Mouse (Mus musculus) midbrain, postnatal 0 days (tissue): ENCODE measurements at regions not wholly inside any gene's neighbourhood (a gene's known extent, or its start where the extent isn't known, plus 50 kb on each side); places are given as distances from the start of the nearest gene placed in this dataset.

Source experiments
- ATAC-seq: fragments of 200-750 bp; cut with Nextera tagmentation; 2 replicates; pipeline ENCODE4 v1.8.0; 2017; ENCODE audit warnings: moderate number of reproducible peaks, mild to moderate bottlenecking, moderate TSS enrichment, moderate library complexity; ENCODE audit not compliant: low FRiP score
- DNase-seq: peaks from one replicate; pipeline ENCODE4 v3.0.0-alpha.2; 2015; ENCODE audit warnings: low spot score
- H3K27ac ChIP-seq: fragments of 300-500 bp; sonication (generic); 2 replicates; pipeline ENCODE4 v1.5.1; 2014; ENCODE audit warnings: low read depth, mild to moderate bottlenecking, low read length, mixed read lengths
- H3K27me3 ChIP-seq: fragments of 300-500 bp; sonication (generic); 2 replicates; pipeline ENCODE4 v1.6.1; 2014; ENCODE audit warnings: low read length, control low read depth, mixed read lengths; ENCODE audit not compliant: insufficient read depth
- H3K36me3 ChIP-seq: fragments of 300-500 bp; sonication (generic); 2 replicates; pipeline ENCODE4 v1.6.1; 2014; ENCODE audit warnings: low read length, control low read depth, mixed read lengths; ENCODE audit not compliant: insufficient read depth
- H3K4me1 ChIP-seq: fragments of 300-500 bp; sonication (generic); 2 replicates; pipeline ENCODE4 v1.6.1; 2014; ENCODE audit warnings: mild to moderate bottlenecking, control low read depth, antibody characterized with exemption, low read length, mixed read lengths; ENCODE audit not compliant: insufficient read depth
- H3K4me2 ChIP-seq: fragments of 300-500 bp; sonication (generic); 2 replicates; pipeline ENCODE4 v1.6.1; 2014; ENCODE audit warnings: low read depth, mild to moderate bottlenecking, low read length, mixed read lengths; ENCODE audit not compliant: poor library complexity, severe bottlenecking
- H3K4me3 ChIP-seq: fragments of 300-500 bp; sonication (generic); 2 replicates; pipeline ENCODE4 v1.5.1; 2014; ENCODE audit warnings: low read depth, mild to moderate bottlenecking, low read length, moderate library complexity
- H3K9ac ChIP-seq: fragments of 300-500 bp; sonication (generic); replicated peaks from 2 replicates; pipeline ENCODE4 v1.6.1; 2014; ENCODE audit warnings: mild to moderate bottlenecking, low read length, moderate library complexity, mixed read lengths; ENCODE audit not compliant: poor library complexity, severe bottlenecking
- H3K9me3 ChIP-seq: fragments of 300-500 bp; sonication (generic); 2 replicates; pipeline ENCODE4 v1.6.1; 2016; ENCODE audit warnings: low read length, control low read depth
- CTCF ChIP-seq: IDR thresholded peaks from 2 replicates; pipeline ENCODE4 v1.5.1; 2016; ENCODE audit warnings: antibody characterized with exemption, mild to moderate bottlenecking
- WGBS: fragments of 180-500 bp; shearing (Covaris S2); extraction: QIAGEN DNeasy Blood & Tissue Kit; methylation state at CpG from one replicate; pipeline ENCODE4 v1.1.7; 2014; 5-methylcytosine and 5-hydroxymethylcytosine counted together

DNA sequence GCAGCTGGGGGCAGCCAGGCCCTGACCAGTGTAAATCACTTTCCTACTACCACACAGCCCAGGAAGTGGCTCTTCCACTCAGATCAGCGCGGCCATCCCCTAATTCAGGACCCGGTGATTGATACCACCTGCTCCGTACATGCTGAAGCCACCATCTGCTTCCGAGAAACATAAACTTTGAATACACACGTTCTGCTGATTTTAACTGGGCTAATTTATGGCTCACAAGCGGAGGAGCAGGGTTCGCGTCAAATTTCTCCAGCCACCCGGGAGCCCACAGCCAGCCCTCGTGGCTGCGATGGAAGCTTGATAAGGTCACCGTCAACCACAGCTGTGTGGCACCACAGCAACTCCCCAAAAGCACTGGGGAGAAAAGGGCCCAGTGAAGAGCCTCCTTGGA is 72.0 kb upstream of the Nkx1-1 start:
- Histone ChIP-seq H3K27me3 (peaks cover 12% of the 10 kb centered on the region), H3K36me3 (no peaks in the 10 kb centered on the region), H3K4me3 (no peak overlapping the region), H3K4me1 (peaks cover 6% of the 10 kb centered on the region; the same call in 1 of the 2 replicates), H3K27ac (no peak overlapping the region), H3K4me2 (no peak overlapping the region), H3K9me3 (no peaks in the 10 kb centered on the region), H3K9ac (no peak overlapping the region)
- TF ChIP-seq CTCF: no peak
- DNase-seq: no peak
- no peak for ATAC-seq
- WGBS: 49% methylated on average over 13 of the region's 13 CpGs

DNA sequence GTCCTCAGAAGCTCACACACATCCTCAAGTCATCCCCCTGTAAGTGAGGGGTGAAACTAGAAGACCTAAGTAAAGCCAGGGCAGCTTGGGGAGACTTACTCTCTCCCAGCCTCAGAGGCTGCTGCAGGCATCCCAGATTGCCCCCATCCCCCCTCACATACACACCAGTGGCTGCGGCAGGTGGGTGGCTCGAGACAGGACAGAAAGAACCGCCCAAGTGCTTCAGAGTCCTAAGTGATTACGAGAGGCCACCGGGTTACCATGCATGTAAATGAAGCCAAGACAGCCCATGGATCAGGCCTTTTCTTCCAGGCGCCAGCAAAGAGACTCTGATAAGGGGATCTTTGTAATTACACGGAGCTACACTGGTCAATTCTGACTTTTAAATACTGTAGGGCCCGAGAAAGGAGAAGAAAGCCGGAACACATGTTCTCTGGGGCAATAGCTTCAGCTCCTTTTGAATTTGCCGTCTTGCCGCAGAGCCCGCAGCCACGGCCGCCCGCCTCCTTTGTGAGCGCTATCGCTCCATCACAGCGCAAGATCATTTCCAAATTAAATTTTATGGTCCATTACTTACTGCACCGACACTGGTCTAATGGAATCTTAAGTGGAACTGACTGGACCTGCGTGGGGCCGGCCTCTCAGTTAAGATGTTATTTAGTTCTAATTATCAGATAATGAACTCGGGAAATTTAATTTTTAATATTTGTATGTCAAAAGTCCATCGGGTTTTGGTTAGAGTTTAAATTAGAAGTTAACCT is 68.1 kb upstream of the Nkx1-1 start:
- Histone ChIP-seq H3K4me3 (no peak overlapping the region), H3K9me3 (no peaks in the 10 kb centered on the region), H3K4me2 (no peak overlapping the region), H3K27ac (no peak overlapping the region), H3K9ac (no peak overlapping the region), H3K27me3 (peaks cover 11% of the 10 kb centered on the region), H3K36me3 (no peaks in the 10 kb centered on the region), H3K4me1 (peaks cover 6% of the 10 kb centered on the region; the same call in 1 of the 2 replicates)
- no peak for TF ChIP-seq CTCF
- ATAC-seq: no peak
- no peak for DNase-seq
- 28% methylated on average over 23 of the region's 23 CpGs for WGBS

DNA sequence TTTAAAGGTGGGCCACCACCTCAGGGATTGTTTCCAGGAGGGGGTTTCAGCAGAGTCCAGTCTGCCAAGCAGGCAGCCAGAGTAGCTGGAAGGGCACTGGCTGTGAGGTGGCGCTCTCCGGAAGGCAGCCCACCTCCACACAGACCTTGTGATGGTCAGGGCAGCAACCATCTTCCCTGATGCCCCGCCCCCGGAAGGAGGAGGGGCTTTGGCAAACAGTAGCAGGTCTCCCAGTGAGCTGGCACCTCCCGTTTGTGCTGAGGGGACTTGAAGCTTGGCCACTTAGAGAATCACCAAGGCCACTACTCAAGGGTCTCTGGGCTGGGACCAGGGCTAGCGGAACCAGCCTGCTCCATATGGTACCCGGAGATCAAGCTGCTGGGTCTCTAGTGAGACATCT is 67.4 kb upstream of the Nkx1-1 start:
- peaks cover 8% of the 10 kb centered on the region for H3K27me3 ChIP-seq

DNA sequence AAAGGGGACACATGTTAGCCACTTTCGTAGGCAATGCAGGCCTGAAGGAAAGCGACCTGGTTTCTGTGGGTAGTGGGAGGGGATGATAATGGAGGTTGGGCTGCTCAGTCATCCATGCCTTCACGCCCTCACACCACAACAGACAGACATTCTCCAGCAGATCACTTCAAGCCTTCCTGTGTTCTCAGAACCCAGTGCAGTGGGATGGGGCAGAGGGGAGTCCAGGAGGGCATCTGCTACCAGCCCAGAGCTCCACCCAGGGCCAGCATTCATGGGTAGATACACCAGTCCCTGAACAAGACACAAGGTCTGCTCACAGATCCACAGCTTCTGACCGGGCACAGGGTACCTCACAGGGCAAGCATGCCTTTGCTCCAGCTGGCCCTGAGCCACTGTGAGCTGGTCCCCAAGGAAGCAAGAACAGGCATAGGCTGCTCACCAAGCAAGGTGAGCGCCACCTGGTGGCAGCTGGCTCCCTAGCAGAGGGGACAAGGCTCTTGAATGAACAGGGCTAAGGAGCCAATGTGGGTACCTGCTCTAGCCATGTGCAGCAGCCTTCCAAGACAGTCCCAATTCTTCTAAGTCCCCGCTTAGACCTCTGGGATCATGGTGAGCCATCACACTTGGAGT is 62.2 kb upstream of the Nkx1-1 start:
- Histone ChIP-seq H3K4me3 (no peak overlapping the region), H3K9ac (no peak overlapping the region; the same call in 1 of the 2 replicates), H3K27ac (no peak overlapping the region), H3K36me3 (no peaks in the 10 kb centered on the region), H3K4me1 (no peaks in the 10 kb centered on the region), H3K9me3 (no peaks in the 10 kb centered on the region), H3K4me2 (no peak overlapping the region), H3K27me3 (peaks cover 7% of the 10 kb centered on the region)
- peak; percentile 94 for DNase-seq
- 16% methylated on average over 6 of the region's 6 CpGs for WGBS
- TF ChIP-seq CTCF: peak; percentile 93
- peak; percentile 80 for ATAC-seq

More for the DNA sequence above, 67.4 kb upstream of the Nkx1-1 start:
- DNase-seq: no peak
- ATAC-seq: no peak
- Histone ChIP-seq H3K4me2 (no peak overlapping the region), H3K27ac (no peak overlapping the region), H3K9me3 (no peaks in the 10 kb centered on the region), H3K4me1 (peaks cover 6% of the 10 kb centered on the region; the same call in 1 of the 2 replicates), H3K9ac (no peak overlapping the region), H3K4me3 (no peak overlapping the region), H3K36me3 (no peaks in the 10 kb centered on the region)
- WGBS: 51% methylated on average over 7 of the region's 7 CpGs
- TF ChIP-seq CTCF: no peak

DNA sequence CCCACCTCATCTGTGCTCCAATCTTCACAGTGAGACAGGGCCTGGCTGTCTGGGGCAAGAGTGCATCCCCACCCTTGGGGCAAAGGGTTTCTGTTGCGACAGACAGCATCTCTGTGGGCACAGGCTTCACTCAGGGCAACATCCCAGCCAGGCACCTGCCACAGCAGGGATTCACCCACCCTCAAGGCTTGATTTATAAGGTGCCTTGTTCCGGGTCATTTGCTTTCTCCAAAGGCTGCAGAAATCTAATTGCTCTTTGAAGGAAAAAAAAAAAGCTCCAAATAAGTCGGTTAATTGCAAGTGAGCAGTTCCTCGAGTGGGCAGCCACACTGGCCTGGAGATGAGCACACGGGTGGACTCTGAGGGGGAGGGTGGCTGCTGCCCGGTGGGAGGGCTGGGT is 61.5 kb upstream of the Nkx1-1 start:
- DNase-seq (no peak), ATAC-seq (no peak)
- Histone ChIP-seq H3K9me3 (no peaks in the 10 kb centered on the region), H3K4me3 (no peak overlapping the region), H3K4me2 (no peak overlapping the region), H3K4me1 (no peaks in the 10 kb centered on the region), H3K27me3 (peaks cover 4% of the 10 kb centered on the region; the same call in 1 of the 2 replicates), H3K36me3 (no peaks in the 10 kb centered on the region), H3K9ac (no peak overlapping the region), H3K27ac (no peak overlapping the region)
- TF ChIP-seq CTCF: no peak
- 29% methylated on average over 6 of the region's 6 CpGs for WGBS

DNA sequence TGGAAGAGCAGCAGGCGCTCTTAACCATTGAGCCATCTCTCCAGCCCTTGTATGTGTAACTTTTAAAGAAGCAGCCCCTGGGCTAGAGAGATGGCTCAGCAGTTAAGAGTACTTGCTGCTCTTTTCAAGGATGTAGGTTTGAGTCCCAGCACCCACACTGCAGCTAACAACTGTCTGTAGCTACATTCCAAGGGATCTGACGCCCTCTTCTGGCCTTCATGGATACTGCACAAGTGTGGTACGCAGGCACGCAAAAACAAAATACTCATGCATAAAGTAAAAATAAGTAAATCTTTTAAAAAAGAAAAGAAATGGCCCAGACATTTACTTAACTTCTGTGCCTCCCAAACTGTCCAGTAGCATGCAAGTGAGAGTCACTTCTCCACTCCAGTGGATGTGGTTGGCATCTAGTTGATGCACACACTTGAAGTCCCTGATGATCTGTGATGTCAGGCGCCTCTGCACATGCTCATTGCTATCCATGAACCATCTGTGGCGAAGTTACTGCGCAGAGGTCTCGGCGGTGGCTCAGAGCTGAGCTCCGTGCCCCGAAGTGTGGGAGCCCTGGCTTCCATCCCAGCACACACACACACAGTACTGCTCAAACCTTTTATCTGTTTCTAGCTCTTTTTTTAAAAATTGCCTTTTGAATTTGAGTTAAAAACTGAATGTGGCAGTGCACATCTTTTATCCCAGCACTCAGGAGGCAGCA is 59.0 kb upstream of the Nkx1-1 start:
- Histone ChIP-seq H3K36me3 (no peaks in the 10 kb centered on the region), H3K9me3 (no peaks in the 10 kb centered on the region), H3K9ac (no peak overlapping the region), H3K4me2 (no peak overlapping the region), H3K27ac (no peak overlapping the region), H3K4me1 (no peaks in the 10 kb centered on the region), H3K27me3 (no peaks in the 10 kb centered on the region), H3K4me3 (no peak overlapping the region)
- TF ChIP-seq CTCF: 0 out of 2 replicates have a peak, but pooled peaks have one; percentile 17
- DNase-seq (no peak), ATAC-seq (no peak)
- 88% methylated on average over 11 of the region's 11 CpGs for WGBS
